Mouse (Mus musculus) liver, embryonic 14 days (tissue): ENCODE data around the gene Ddx59. TPM values are rescaled to one million over a fixed set of nuclear protein-coding genes. Genes with fewer than 3 reads are reported as not detected.

Experiments used
- polyA plus RNA-seq: library from polyadenylated mRNA; depleted of rRNA; stranded (reverse); fragments of >200 nt; gene quantifications from 2 replicates; pipeline ENCODE4 v1.2.3, GENCODE M21; 2012; rRNA removed

The Ddx59 gene
- polyA plus RNA-seq, result 4.0 TPM in 2 replicates

GRCm38 (mm10) chr1:136414798-136415755 is at the start of gene Ddx59:
Gene Ddx59 (plus strand): TSS chr1:136415271.

GRCm38 (mm10) chr1:136466143-136466811 is 51.2 kb downstream of the Ddx59 start, which contains the start of gene Kif14:
Gene Kif14 (plus strand): TSS chr1:136466343.

Other genes with a start within 250 kb of the Ddx59 start
- 0.02 TPM in 1 of 2 replicates, not detected in the other for gene Mroh3, start 202.4 kb upstream of the Ddx59 start, polyA plus RNA-seq
- 0.15 and 0.17 TPM in 2 replicates for gene Inava, start 181.0 kb upstream of the Ddx59 start, polyA plus RNA-seq
- 0.03 TPM in 1 of 2 replicates, not detected in the other for gene Gpr25, start 154.4 kb upstream of the Ddx59 start, polyA plus RNA-seq
- gene Camsap2, start 69.2 kb upstream of the Ddx59 start, polyA plus RNA-seq, result 9.8 and 10.6 TPM in 2 replicates
- 5.2 and 5.7 TPM in 2 replicates for gene Kif14, start 51.1 kb downstream of the Ddx59 start, polyA plus RNA-seq
- gene Zfp281, start 209.6 kb downstream of the Ddx59 start, polyA plus RNA-seq, result 2.9 and 3.6 TPM in 2 replicates